Mouse (Mus musculus) testis, adult 2 months (tissue): ENCODE measurements around the gene Fbn1. TPM values are rescaled to one million over a fixed set of nuclear protein-coding genes. Genes with fewer than 3 reads are reported as not detected.

Source experiments
- H3K27ac ChIP-seq: fragments of 200-500 bp; 2 replicates; pipeline ENCODE4 v1.5.1; 2012; ENCODE audit warnings: low read depth, low read length; ENCODE audit not compliant: control insufficient read depth, insufficient read depth
- H3K27me3 ChIP-seq: fragments of 200-500 bp; 2 replicates; pipeline ENCODE4 v1.6.1; 2012; ENCODE audit warnings: mild to moderate bottlenecking, low read length, moderate library complexity; ENCODE audit not compliant: control insufficient read depth, insufficient read depth
- H3K36me3 ChIP-seq: fragments of 200-500 bp; 2 replicates; pipeline ENCODE4 v1.6.1; 2012; ENCODE audit warnings: mild to moderate bottlenecking, low read length; ENCODE audit not compliant: control insufficient read depth, insufficient read depth
- H3K4me1 ChIP-seq: fragments of 200-500 bp; 2 replicates; pipeline ENCODE4 v1.6.1; 2012; ENCODE audit warnings: low read length; ENCODE audit not compliant: control insufficient read depth, insufficient read depth
- H3K4me3 ChIP-seq: fragments of 200-500 bp; 2 replicates; pipeline ENCODE4 v1.5.1; 2012; ENCODE audit warnings: low read depth, mild to moderate bottlenecking, low read length, moderate library complexity, mixed read lengths; ENCODE audit not compliant: control insufficient read depth
- CTCF ChIP-seq: fragments of 200-500 bp; IDR thresholded peaks from 2 replicates; pipeline ENCODE4 v1.5.1; 2012; ENCODE audit warnings: low read depth, mild to moderate bottlenecking, inconsistent platforms, low read length, moderate library complexity; ENCODE audit not compliant: control insufficient read depth, insufficient read depth, insufficient replicate concordance
- POLR2A ChIP-seq: fragments of 200-500 bp; IDR thresholded peaks from 2 replicates; pipeline ENCODE4 v1.6.1; 2012; ENCODE audit warnings: low read depth, mild to moderate bottlenecking, inconsistent platforms, low read length, moderate library complexity; ENCODE audit not compliant: control insufficient read depth
- polyA plus RNA-seq: library from polyadenylated mRNA; depleted of rRNA; stranded (reverse); fragments of >200 nt; gene quantifications from 2 replicates; pipeline ENCODE4 v1.2.3, GENCODE M21; 2012

Fbn1 gene
- polyA plus RNA-seq, 1 experiment = 1.1 TPM

GRCm38 (mm10) chr2:125330506-125330905 lies 177.3 kb downstream of the Fbn1 start:
- H3K27ac ChIP-seq = no peak overlapping the region
- H3K4me1 ChIP-seq = no peaks in the 10 kb centered on the region
- no peaks in the 10 kb centered on the region for H3K36me3 ChIP-seq
- no peaks in the 10 kb centered on the region for H3K27me3 ChIP-seq
- TF ChIP-seq CTCF (no peak), POLR2A (no peak)
- no peak overlapping the region for H3K4me3 ChIP-seq

GRCm38 (mm10) chr2:125325125-125325855 lies 182.5 kb downstream of the Fbn1 start:
- TF ChIP-seq CTCF (no peak), POLR2A (no peak)
- Histone ChIP-seq H3K27me3 (no peaks in the 10 kb centered on the region), H3K27ac (no peak overlapping the region), H3K36me3 (no peaks in the 10 kb centered on the region), H3K4me3 (no peak overlapping the region), H3K4me1 (no peaks in the 10 kb centered on the region)

- Histone ChIP-seq H3K27ac (no peak overlapping the region), H3K4me3 (no peak overlapping the region), H3K4me1 (no peaks in the 10 kb centered on the region), H3K27me3 (no peaks in the 10 kb centered on the region), H3K36me3 (no peaks in the 10 kb centered on the region)
- no peak for TF ChIP-seq POLR2A
- no peak for TF ChIP-seq CTCF
These were observed 183.3 kb downstream of the Fbn1 start for GRCm38 (mm10) chr2:125324455-125324854.

- no peak overlapping the region for H3K4me3 ChIP-seq
- H3K27me3 ChIP-seq = no peaks in the 10 kb centered on the region
- no peak for TF ChIP-seq CTCF
- TF ChIP-seq POLR2A = no peak
- no peaks in the 10 kb centered on the region for H3K36me3 ChIP-seq
- no peaks in the 10 kb centered on the region for H3K4me1 ChIP-seq
- H3K27ac ChIP-seq = no peak overlapping the region
These were observed 184.4 kb downstream of the Fbn1 start for GRCm38 (mm10) chr2:125323347-125323746.

GRCm38 (mm10) chr2:125322581-125322980 lies 185.2 kb downstream of the Fbn1 start:
- TF ChIP-seq POLR2A (no peak), CTCF (no peak)
- Histone ChIP-seq H3K27ac (no peak overlapping the region), H3K4me3 (no peak overlapping the region), H3K36me3 (no peaks in the 10 kb centered on the region), H3K4me1 (no peaks in the 10 kb centered on the region), H3K27me3 (no peaks in the 10 kb centered on the region)

- Histone ChIP-seq H3K27me3 (no peaks in the 10 kb centered on the region), H3K4me3 (no peak overlapping the region), H3K4me1 (no peaks in the 10 kb centered on the region), H3K27ac (no peak overlapping the region), H3K36me3 (no peaks in the 10 kb centered on the region)
- no peak for TF ChIP-seq POLR2A
- no peak for TF ChIP-seq CTCF
These were observed 186.7 kb downstream of the Fbn1 start for GRCm38 (mm10) chr2:125321071-125321470.

GRCm38 (mm10) chr2:125319651-125320050 lies 188.1 kb downstream of the Fbn1 start:
- no peaks in the 10 kb centered on the region for H3K36me3 ChIP-seq
- H3K4me1 ChIP-seq = no peaks in the 10 kb centered on the region
- TF ChIP-seq CTCF (no peak), POLR2A (no peak)
- H3K4me3 ChIP-seq = no peak overlapping the region
- H3K27me3 ChIP-seq = no peaks in the 10 kb centered on the region
- H3K27ac ChIP-seq = no peak overlapping the region
